Mouse (Mus musculus) ES-E14 (cell line): ENCODE data around the gene Ecsit. TPM values are rescaled to one million over a fixed set of nuclear protein-coding genes. Genes with fewer than 3 reads are reported as not detected.

Experiments used
- DNase-seq: peaks from one replicate; pipeline ENCODE4 v3.0.0-alpha.2; 2013; ENCODE audit warnings: low read depth, low spot score
- H3K27ac ChIP-seq: 2 replicates; pipeline ENCODE4 v1.5.1; 2012; ENCODE audit warnings: low read depth, mild to moderate bottlenecking, low read length, moderate library complexity, mixed read lengths; ENCODE audit not compliant: poor library complexity, insufficient read depth, severe bottlenecking
- H3K36me3 ChIP-seq: 2 replicates; pipeline ENCODE4 v1.6.1; 2012; ENCODE audit warnings: mild to moderate bottlenecking, low read length, moderate library complexity, mixed read lengths; ENCODE audit not compliant: control insufficient read depth, poor library complexity, insufficient read depth, severe bottlenecking
- H3K4me1 ChIP-seq, 2 experiments: fragments of 150-350 bp in 1 of 2; sonication (generic) in 1 of 2; 2 replicates each; pipeline ENCODE4 v1.6.1; 2012; ENCODE audit warnings: low read length in 2 of 2, mild to moderate bottlenecking in 1 of 2, mixed read lengths in 1 of 2; ENCODE audit not compliant: control insufficient read depth in 2 of 2, insufficient read depth in 2 of 2, poor library complexity in 1 of 2
- H3K4me3 ChIP-seq, 2 experiments: fragments of 150-350 bp in 1 of 2; sonication (generic) in 1 of 2; 2 replicates each; pipeline ENCODE4 v1.5.1; 2012; ENCODE audit warnings: low read length in 2 of 2, low read depth in 1 of 2, mild to moderate bottlenecking in 1 of 2, mixed read lengths in 1 of 2; ENCODE audit not compliant: insufficient read depth in 1 of 2, poor library complexity in 1 of 2, severe bottlenecking in 1 of 2
- H3K9ac ChIP-seq: 2 replicates; pipeline ENCODE4 v1.6.1; 2012; ENCODE audit warnings: low read depth, mild to moderate bottlenecking, low read length, mixed read lengths; ENCODE audit not compliant: poor library complexity, insufficient read depth, severe bottlenecking
- H3K9me3 ChIP-seq: fragments of 150-350 bp; sonication (generic); 2 replicates; pipeline ENCODE4 v1.6.1; 2012; ENCODE audit warnings: low read depth, mild to moderate bottlenecking, low read length; ENCODE audit not compliant: control insufficient read depth, insufficient read depth
- CHD2 ChIP-seq: IDR thresholded peaks from 2 replicates; pipeline ENCODE4 v1.6.1; 2014; ENCODE audit warnings: mild to moderate bottlenecking, low read depth, low read length, inconsistent platforms
- HCFC1 ChIP-seq: IDR thresholded peaks from 2 replicates; pipeline ENCODE4 v1.6.1; 2012; ENCODE audit warnings: low read length, inconsistent platforms, borderline replicate concordance; ENCODE audit not compliant: insufficient read depth
- MAFK ChIP-seq: IDR thresholded peaks from 2 replicates; pipeline ENCODE4 v1.6.1; 2014; ENCODE audit warnings: mild to moderate bottlenecking, low read depth, low read length, inconsistent platforms; ENCODE audit not compliant: insufficient read depth
- ZC3H11A ChIP-seq: IDR thresholded peaks from 2 replicates; pipeline ENCODE4 v1.6.1; 2012; ENCODE audit warnings: low read depth, mild to moderate bottlenecking, inconsistent platforms, low read length, borderline replicate concordance
- ZNF384 ChIP-seq: IDR thresholded peaks from 2 replicates; pipeline ENCODE4 v1.6.1; 2012; ENCODE audit warnings: low read depth, low read length, inconsistent platforms
- in situ Hi-C, 2 experiments: fragments of 600-800 bp; cut with MboI; formaldehyde crosslinking; loops; one replicate each; pipeline ENCODE4 v1.15.1; 2025; ENCODE audit warnings: low sequenced_read_pairs in 2 of 2, inconsistent platforms in 1 of 2; ENCODE audit not compliant: unreplicated experiment in 2 of 2
- total RNA-seq: library from RNA; depleted of rRNA; stranded (reverse); fragments of 300-350 nt; gene quantifications from 2 replicates; pipeline ENCODE4 v1.2.3, GENCODE M21; 2012; rRNA removed

The Ecsit gene
- total RNA-seq, 1 experiment = 37.5 TPM

DNA sequence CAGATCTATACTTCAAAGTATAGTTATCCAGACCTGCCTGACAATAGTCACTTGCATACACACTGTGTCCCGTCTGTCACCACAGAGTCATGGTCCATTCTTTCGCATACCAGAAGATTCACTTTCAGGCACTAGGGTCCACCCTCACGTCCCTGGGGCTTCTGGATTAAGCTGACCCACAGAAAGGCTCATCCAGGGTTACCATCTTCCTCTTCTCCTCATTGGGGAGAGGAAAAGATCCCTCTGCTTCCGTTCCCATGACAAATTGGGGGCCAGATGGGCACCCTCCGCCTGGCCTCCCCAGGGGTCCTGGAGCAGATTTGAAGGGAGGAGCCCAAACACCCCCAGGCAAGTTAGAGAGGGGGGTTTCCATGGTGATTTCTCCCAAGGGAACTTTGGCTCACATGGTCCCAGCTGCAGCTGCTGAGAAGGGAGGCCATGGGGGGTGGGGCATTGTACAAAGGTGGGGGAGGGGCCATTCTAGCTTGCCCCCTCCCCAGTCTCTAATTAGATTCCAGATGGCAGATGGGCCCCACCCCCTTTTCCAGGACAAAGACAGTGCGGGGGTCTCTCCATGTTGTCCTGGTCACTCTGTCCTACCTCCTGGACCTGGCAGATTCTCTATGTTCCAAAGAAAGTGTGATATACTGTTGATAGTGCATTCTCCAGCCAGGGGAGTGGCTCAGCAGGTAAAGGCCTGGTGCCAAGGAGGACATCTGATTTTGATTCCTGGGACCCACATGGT is 49.8 kb downstream of the Ecsit start:
- in situ Hi-C loops = no loop called here
- DNase-seq = no peak
- Histone ChIP-seq H3K9ac (no peak overlapping the region), H3K4me3 (no peak overlapping the region), H3K36me3 (no peaks in the 10 kb centered on the region), H3K9me3 (no peaks in the 10 kb centered on the region), H3K27ac (no peak overlapping the region), H3K4me1 (peaks cover 4 to 12% of the 10 kb centered on the region in 2 experiments)
- TF ChIP-seq CHD2 = no peak
- TF ChIP-seq ZNF384 = no peak
- no peak for TF ChIP-seq HCFC1
- no peak for TF ChIP-seq ZC3H11A
- no peak for TF ChIP-seq MAFK

DNA sequence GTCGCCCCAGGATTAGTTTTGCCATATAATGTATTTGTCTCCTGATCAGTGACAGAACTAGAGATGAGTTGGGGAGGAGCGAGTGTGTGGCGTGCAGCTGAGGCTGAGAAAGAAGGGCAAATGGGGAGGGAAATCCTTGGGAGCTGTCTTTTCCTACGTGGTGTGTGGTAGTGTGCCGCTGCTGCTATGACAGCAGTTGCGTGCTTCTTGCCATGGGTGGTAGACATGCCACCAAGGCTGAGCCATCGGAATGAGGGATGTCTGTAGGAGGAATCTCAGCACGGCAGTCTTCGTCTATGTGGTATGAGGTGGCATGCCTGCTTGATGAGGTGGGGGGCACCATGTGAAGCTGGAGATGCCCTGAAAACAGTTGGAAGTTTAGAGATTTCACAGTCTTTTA is 54.9 kb downstream of the Ecsit start:
- no peak overlapping the region for H3K4me3 ChIP-seq
- H3K4me1 ChIP-seq = peaks cover 4 to 12% of the 10 kb centered on the region in 2 experiments; a peak in 3 of 4 replicates
- H3K36me3 ChIP-seq = no peaks in the 10 kb centered on the region
- TF ChIP-seq HCFC1 = no peak
- TF ChIP-seq ZC3H11A = no peak
- no peak for TF ChIP-seq MAFK
- no peak for TF ChIP-seq CHD2
- no peak for TF ChIP-seq ZNF384
- H3K9ac ChIP-seq = no peak overlapping the region
- no peaks in the 10 kb centered on the region for H3K9me3 ChIP-seq
- in situ Hi-C loops = no loop called here
- DNase-seq = no peak
- H3K27ac ChIP-seq = no peak overlapping the region

DNA sequence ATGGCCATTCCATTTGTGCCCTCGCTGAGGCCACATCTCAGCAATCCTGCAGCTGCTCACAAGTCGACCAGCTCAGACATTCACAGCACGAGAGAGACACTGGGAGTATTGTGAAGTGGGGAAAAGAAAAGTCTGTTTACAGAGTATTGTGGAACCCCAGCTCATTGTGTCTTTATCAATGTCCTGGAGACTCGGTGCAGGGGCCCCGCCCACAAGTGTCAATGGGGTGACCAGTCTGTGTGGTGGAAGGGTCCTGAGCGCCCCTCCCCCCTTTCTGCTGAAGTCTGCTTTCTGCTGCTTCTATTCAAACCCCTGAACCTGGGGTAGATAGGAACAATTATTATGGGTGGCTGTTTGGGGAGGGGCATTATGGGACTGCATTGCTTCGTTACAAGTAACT is 56.8 kb downstream of the Ecsit start:
- no peak for DNase-seq
- Histone ChIP-seq H3K36me3 (no peaks in the 10 kb centered on the region), H3K4me1 (peaks cover 4 to 10% of the 10 kb centered on the region in 2 experiments; a peak in 3 of 4 replicates), H3K9ac (no peak overlapping the region), H3K9me3 (no peaks in the 10 kb centered on the region), H3K27ac (no peak overlapping the region), H3K4me3 (no peak overlapping the region)
- no peak for TF ChIP-seq ZNF384
- TF ChIP-seq ZC3H11A = no peak
- TF ChIP-seq CHD2 = no peak
- TF ChIP-seq HCFC1 = no peak
- TF ChIP-seq MAFK = no peak
- in situ Hi-C loops = no loop called here

DNA sequence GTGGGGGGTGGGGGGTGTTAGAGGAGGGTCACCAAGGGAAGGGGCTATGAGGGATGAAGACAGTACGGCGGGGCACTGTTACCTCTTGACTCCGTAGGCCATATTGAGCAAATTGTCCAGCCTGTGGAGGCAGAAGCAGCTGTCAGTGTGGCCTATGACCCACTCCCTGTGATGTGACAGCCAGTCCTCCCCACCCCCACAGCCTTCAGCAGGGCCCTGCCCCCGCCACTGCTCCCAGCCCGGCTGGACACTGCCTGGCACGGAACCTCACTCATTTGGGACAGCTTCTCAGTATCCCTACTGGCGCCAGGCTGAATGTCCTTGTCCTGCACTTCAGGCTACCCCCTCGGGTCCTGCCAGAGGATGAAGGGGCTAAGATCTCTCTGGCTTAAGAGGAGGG is 60.6 kb downstream of the Ecsit start:
- in situ Hi-C loops = no loop called here
- Histone ChIP-seq H3K27ac (no peak overlapping the region), H3K36me3 (no peaks in the 10 kb centered on the region), H3K4me1 (peaks cover 4 to 8% of the 10 kb centered on the region in 2 experiments; a peak in 2 of 4 replicates), H3K9ac (no peak overlapping the region), H3K4me3 (no peak overlapping the region), H3K9me3 (no peaks in the 10 kb centered on the region)
- no peak for TF ChIP-seq HCFC1
- TF ChIP-seq MAFK = no peak
- no peak for DNase-seq

Other genes starting within 250 kb of the Ecsit start
- 0.48 TPM in 1 of 2 replicates, not detected in the other for gene Angptl8, start 249.9 kb downstream of the Ecsit start, total RNA-seq
- gene Dock6, start 232.8 kb downstream of the Ecsit start, total RNA-seq = 45.4 and 144 TPM in 2 replicates
- 4.4 and 9.5 TPM in 2 replicates for gene Rab3d, start 167.2 kb downstream of the Ecsit start, total RNA-seq
- gene Ccdc159, start 158.0 kb downstream of the Ecsit start, total RNA-seq = 1.8 and 1.9 TPM in 2 replicates
- 38.1 and 75.3 TPM in 2 replicates for gene Tmem205, start 157.9 kb downstream of the Ecsit start, total RNA-seq
- 2.0 and 2.6 TPM in 2 replicates for gene Plppr2, start 148.4 kb downstream of the Ecsit start, total RNA-seq
- gene Swsap1, start 129.7 kb downstream of the Ecsit start, total RNA-seq = 9.5 and 10.8 TPM in 2 replicates
- 1.7 and 3.9 TPM in 2 replicates for gene Epor, start 121.9 kb downstream of the Ecsit start, total RNA-seq
- gene Rgl3, start 96.0 kb downstream of the Ecsit start, total RNA-seq = 0.27 and 0.37 TPM in 2 replicates
- 1.4 and 2.5 TPM in 2 replicates for gene Ccdc151, start 82.8 kb downstream of the Ecsit start, total RNA-seq
- gene Prkcsh, start 82.6 kb downstream of the Ecsit start, total RNA-seq = 234 and 379 TPM in 2 replicates
- 2.6 and 5.0 TPM in 2 replicates for gene Elavl3, start 33.4 kb downstream of the Ecsit start, total RNA-seq
- not detected in 2 replicates for gene Gm49318, start 14.2 kb downstream of the Ecsit start, total RNA-seq
- 10.9 and 14.3 TPM in 2 replicates for gene Zfp653, start 14.1 kb downstream of the Ecsit start, total RNA-seq
- 14.0 and 25.6 TPM in 2 replicates for gene Cnn1, start 13.8 kb upstream of the Ecsit start, total RNA-seq
- gene Elof1, start 31.7 kb upstream of the Ecsit start, total RNA-seq = 72.0 and 85.3 TPM in 2 replicates
- 14.6 and 17.3 TPM in 2 replicates for gene Acp5, start 50.3 kb upstream of the Ecsit start, total RNA-seq
- gene Pigyl, start 71.4 kb upstream of the Ecsit start, total RNA-seq = 27.3 and 34.7 TPM in 2 replicates
- 0.22 TPM in 1 of 2 replicates, not detected in the other for gene Zfp872, start 102.7 kb upstream of the Ecsit start, total RNA-seq
- 90.7 and 129 TPM in 2 replicates for gene Zfp809, start 140.3 kb upstream of the Ecsit start, total RNA-seq
- gene Zfp599, start 174.5 kb upstream of the Ecsit start, total RNA-seq = 9.6 and 11.3 TPM in 2 replicates
- gene Zfp810, start 222.2 kb upstream of the Ecsit start, total RNA-seq = 7.8 and 14.3 TPM in 2 replicates